Mouse (Mus musculus) cerebellum, adult 2 months (tissue): ENCODE measurements at regions not wholly inside any gene's neighbourhood (a gene's known extent, or its start where the extent isn't known, plus 50 kb on each side); places are given as distances from the start of the nearest gene placed in this dataset.

Source experiments
- DNase-seq, 2 experiments: peaks; one replicate each; pipeline ENCODE4 v3.0.0; 2021
- H3K27ac ChIP-seq: fragments of 200-500 bp; 2 replicates; pipeline ENCODE4 v1.5.1; 2012; ENCODE audit warnings: low read length, control low read depth, inconsistent platforms; ENCODE audit not compliant: insufficient read depth
- H3K27me3 ChIP-seq: fragments of 200-500 bp; 2 replicates; pipeline ENCODE4 v1.6.1; 2012; ENCODE audit warnings: inconsistent platforms, mild to moderate bottlenecking, low read length, moderate library complexity; ENCODE audit not compliant: control insufficient read depth, insufficient read depth
- H3K4me1 ChIP-seq: fragments of 200-500 bp; 2 replicates; pipeline ENCODE4 v1.6.1; 2011; ENCODE audit warnings: low read length; ENCODE audit not compliant: control insufficient read depth, insufficient read depth
- H3K4me3 ChIP-seq: fragments of 200-500 bp; replicated peaks from 2 replicates; pipeline ENCODE3; 2011; ENCODE audit warnings: mild to moderate bottlenecking, low read depth, low read length, control low read depth; ENCODE audit not compliant: insufficient read depth
- CTCF ChIP-seq: fragments of 200-500 bp; IDR thresholded peaks from 2 replicates; pipeline ENCODE4 v1.5.1; 2011; ENCODE audit warnings: low read depth, mild to moderate bottlenecking, control low read depth, low read length, moderate library complexity, borderline replicate concordance; ENCODE audit not compliant: insufficient read depth
- POLR2A ChIP-seq: fragments of 200-500 bp; IDR thresholded peaks from 2 replicates; pipeline ENCODE4 v1.6.1; 2011; ENCODE audit warnings: low read length, control low read depth, borderline replicate concordance; ENCODE audit not compliant: insufficient read depth
- WGBS: fragments of 180-500 bp; shearing (Covaris S2); methylation state at CpG from one replicate; pipeline ENCODE4 v1.1.7; 2018; 5-methylcytosine and 5-hydroxymethylcytosine counted together

DNA sequence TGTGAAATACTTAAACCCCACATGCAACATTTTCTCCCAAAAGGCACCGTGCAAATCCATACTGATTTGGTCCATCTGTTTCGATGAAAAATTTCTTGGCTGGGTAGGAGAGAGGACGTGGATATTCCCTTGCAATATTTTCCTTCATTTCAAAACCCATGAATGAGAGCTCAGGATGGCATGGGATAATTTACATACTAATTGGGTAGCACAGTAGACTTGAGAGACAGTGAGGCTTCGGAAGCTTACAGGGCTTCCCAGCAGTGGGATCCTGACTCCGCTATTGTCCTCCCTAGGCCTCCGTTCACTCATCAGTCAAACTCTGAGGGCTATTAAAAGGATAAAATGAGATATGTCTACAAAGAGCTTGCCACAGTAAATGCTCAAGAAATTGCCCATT, 59.8 kb downstream of the Sox3 start:
- no peak for DNase-seq
- Histone ChIP-seq H3K4me1 (no peaks in the 10 kb centered on the region), H3K27me3 (no peaks in the 10 kb centered on the region), H3K4me3 (no peak overlapping the region), H3K27ac (no peak overlapping the region)
- TF ChIP-seq POLR2A (no peak), CTCF (no peak)
- WGBS: 58% methylated on average over 6 of the region's 6 CpGs

DNA sequence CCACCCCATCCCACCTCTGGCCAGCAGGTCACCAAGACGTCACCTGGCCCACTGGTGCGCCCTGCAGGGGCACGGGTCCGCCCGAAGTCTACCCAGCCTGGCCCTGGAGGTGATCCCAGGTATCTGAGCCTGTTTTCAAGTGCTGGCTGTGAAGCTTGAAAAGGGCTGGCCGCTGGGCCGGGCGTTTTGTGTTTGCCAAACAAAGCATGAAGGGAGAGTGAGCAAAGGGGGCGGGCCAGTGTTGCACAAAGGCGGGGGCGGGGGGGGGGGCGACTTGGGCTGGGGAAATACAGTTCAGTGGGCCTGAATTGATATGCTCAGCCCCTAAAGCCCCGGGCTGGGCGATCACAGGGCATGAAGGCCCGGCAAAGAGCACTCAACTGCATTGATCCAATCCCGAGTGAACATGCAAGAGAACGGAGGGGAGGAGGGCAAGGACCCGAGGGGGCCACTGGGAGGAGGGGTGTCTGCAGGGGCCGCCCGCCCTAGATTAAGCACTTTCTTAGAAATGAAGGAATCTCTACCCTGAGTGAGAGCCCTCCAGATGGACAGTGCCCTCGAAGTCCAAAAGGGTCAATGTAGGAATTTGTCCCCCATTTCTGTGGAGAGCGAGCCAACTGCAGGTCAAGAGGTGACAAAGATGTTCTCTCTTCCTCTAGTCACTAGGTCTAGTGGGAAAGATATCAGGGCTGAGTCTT, 61.8 kb downstream of the Sox3 start:
- H3K27ac ChIP-seq: no peak overlapping the region
- no peak for DNase-seq
- H3K4me1 ChIP-seq: no peaks in the 10 kb centered on the region
- TF ChIP-seq CTCF: no peak
- TF ChIP-seq POLR2A: no peak
- no peak overlapping the region for H3K4me3 ChIP-seq
- no peaks in the 10 kb centered on the region for H3K27me3 ChIP-seq
- 22% methylated on average over 19 of the region's 22 CpGs for WGBS

DNA sequence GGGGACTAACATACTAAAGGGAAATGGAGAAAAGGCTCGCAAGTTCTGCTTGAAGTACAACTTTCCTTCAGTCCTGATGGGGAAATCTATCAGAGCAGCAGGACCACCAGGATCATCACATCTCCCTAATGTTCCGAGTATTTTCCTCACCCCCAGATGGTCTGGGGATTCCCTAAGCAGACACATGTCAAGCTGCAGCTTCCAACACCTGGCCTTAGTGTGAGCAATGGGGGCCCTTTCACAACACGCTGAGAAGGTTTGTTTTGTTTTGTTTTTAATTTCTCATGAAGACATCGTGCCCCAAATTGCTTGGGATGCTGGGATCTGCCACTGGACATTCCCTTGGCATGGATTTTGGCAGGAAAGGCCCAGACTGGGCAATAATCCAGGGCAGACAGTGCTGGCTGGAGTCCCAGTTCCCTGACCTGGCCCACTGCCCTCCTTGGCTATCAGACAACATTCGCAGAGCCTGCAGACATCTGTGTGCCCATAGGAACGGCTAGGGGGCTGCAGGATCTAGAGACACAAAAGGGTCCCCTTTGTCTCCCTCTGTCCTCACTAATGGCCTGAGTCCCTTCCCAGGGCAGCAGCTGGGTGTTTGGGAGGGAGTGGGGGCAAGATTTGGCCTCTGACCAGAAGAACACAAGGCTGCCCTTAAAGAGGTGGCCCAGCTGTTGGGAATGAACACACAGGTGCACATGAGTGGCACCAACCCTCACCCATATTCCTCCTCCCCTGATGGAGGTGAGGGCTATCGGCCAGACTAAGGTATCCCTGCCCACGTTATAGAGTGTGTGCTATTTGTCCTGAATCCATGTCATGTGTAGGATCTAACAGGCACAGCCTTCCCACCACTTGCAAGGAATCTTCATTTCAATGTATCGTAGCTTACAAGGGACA, 67.8 kb downstream of the Sox3 start:
- H3K27me3 ChIP-seq: no peaks in the 10 kb centered on the region
- DNase-seq: peak; percentile 44 to 55
- no peak overlapping the region for H3K27ac ChIP-seq
- no peak overlapping the region for H3K4me3 ChIP-seq
- H3K4me1 ChIP-seq: peaks cover 4% of the 10 kb centered on the region; the same call in 1 of the 2 replicates
- 13% methylated on average over 9 of the region's 9 CpGs for WGBS
- TF ChIP-seq CTCF: no peak
- no peak for TF ChIP-seq POLR2A

GRCm38 (mm10) chrX:60798567-60798966, 94.7 kb downstream of the Sox3 start:
- H3K4me3 ChIP-seq: no peak overlapping the region
- H3K27me3 ChIP-seq: no peaks in the 10 kb centered on the region
- no peaks in the 10 kb centered on the region for H3K4me1 ChIP-seq
- TF ChIP-seq POLR2A: no peak
- TF ChIP-seq CTCF: no peak
- no peak for DNase-seq
- WGBS: 29% methylated on average over 5 of the region's 5 CpGs
- no peak overlapping the region for H3K27ac ChIP-seq

- Histone ChIP-seq H3K27ac (no peak overlapping the region), H3K27me3 (no peaks in the 10 kb centered on the region), H3K4me1 (no peaks in the 10 kb centered on the region), H3K4me3 (no peak overlapping the region)
- 37% methylated on average over 5 of the region's 5 CpGs for WGBS
- DNase-seq: no peak
- TF ChIP-seq POLR2A (no peak), CTCF (no peak)
Measured at GRCm38 (mm10) chrX:60780766-60781165, 112.5 kb downstream of the Sox3 start.

DNA sequence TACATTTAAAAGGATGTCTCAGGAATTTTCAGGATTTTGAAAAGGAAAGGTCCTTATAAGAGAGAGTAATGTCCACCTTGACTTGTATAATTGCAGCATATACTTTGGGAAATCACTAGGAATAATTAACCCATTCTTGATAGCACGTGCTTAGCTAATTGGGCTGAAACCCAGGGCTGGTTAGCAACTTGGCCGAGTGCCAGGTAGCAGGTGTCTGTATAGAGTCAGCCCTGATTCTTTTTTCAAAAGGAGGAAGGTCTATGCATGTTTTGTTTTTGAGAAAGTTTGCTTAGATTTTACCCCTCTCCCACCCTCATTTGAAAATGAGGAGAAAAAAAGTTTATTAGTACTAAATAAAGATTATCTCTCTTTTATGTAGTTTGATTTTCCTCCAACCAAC, 113.1 kb downstream of the Sox3 start:
- H3K27ac ChIP-seq: no peak overlapping the region
- WGBS: 7% methylated on average over 2 of the region's 2 CpGs
- H3K4me1 ChIP-seq: no peaks in the 10 kb centered on the region
- H3K4me3 ChIP-seq: no peak overlapping the region
- TF ChIP-seq CTCF (no peak), POLR2A (no peak)
- peak; percentile 6 to 8 for DNase-seq
- H3K27me3 ChIP-seq: no peaks in the 10 kb centered on the region

- no peak for TF ChIP-seq POLR2A
- TF ChIP-seq CTCF: no peak
- 38% methylated on average over 5 of the region's 5 CpGs for WGBS
Measured at GRCm38 (mm10) chrX:60773645-60774044, 119.6 kb downstream of the Sox3 start.

More at GRCm38 (mm10) chrX:60773645-60774044, 119.6 kb downstream of the Sox3 start:
- H3K27me3 ChIP-seq: no peaks in the 10 kb centered on the region
- no peak overlapping the region for H3K4me3 ChIP-seq
- H3K27ac ChIP-seq: no peak overlapping the region
- no peaks in the 10 kb centered on the region for H3K4me1 ChIP-seq
- DNase-seq: no peak
